Mouse (Mus musculus): ENCODE results near the gene Fam214b.
A peak's percentile ranks its signal among the peaks of the same experiment; 100 is the strongest.

Fam214b gene

DNA sequence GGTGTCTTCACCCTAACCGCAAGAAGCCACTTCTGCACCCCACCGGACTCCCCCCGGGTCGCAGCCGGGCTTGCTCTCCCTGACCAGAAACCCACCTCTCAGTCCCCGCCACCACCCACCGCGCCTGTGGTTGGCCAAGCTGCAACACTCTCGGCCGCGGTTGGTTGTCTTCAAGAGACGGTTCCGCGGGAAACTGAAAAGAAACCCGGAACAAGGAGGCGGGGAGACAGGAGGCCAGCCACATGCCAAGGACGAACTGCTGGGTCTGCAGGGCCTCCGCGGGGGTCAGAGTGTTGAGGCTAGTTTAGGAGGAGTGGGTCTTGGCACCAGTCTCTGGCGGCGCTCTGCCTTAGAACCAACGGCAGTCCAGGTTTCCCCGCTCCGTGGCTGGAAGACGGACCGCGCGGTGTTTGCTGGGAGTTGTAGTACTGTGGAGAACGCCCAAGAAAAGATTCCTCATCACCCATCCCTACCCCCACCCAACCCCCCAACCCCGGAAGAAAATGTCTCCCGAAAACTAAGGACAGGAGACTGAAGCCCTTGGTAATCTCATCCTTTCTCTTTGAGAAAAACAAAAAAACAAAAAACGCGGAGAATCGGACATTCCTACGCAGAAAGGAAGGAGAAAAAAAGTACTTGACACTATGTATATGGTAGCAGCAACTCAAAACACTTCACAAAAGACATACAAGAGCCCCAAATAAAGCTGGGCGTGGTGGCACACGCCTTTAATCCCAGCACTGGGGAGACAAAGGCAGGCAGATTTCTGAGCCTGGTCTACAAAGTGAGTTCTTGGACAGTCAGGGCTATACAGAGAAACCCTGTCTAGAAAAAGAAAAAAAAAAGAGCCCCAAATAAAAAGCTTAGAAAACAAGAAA is 35.6 kb downstream of the Fam214b start, which contains the start of gene Fancg:
Gene Fancg, minus strand, starts transcription at position 346 of the 878 bp plus-strand sequence.
- peak; percentile 79 for DNase-seq (ENCODE audit: low read depth, low spot score)

DNA sequence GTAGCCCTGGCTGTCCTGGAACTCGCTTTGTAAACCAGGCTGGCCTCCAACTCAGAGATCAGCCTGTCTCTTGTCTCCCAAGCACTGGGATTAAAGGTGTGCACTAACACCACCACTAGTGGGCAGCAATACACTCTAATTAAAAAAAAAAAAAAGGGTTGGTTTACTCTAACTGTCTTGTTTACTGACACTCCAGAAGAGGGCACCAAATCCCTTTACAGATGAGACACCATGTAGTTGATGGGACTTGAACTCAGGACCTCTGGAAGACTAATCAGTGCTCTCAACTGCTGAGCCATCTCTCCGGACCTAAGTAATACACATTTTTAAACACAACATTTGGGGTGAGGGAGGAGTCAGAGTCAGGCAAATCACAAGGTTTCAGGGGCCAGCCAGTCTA is 40.3 kb downstream of the Fam214b start:
- DNase-seq (ENCODE audit: low read depth, low spot score) = peak; percentile 77

DNA sequence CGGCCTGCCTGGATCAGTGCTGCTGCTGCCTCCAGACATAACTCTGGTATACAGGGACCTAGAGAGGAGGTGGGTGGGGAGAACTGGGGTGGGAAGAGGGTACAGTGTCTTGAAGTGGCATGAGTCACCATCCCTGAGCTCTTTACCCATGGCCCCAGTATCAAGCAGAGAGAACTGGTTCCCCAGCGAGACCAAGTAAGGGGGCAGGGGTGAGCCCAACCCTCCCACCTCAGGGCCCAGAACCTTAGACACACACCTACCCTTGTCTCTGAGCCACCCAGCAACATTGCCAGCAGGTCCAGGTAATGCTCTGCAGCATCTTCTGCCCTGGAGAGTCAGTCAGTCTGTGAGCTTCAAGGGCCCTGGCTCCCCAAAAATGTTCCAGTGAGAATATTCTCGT is 41.1 kb downstream of the Fam214b start:
- no peak for DNase-seq (ENCODE audit: low read depth, low spot score)

DNA sequence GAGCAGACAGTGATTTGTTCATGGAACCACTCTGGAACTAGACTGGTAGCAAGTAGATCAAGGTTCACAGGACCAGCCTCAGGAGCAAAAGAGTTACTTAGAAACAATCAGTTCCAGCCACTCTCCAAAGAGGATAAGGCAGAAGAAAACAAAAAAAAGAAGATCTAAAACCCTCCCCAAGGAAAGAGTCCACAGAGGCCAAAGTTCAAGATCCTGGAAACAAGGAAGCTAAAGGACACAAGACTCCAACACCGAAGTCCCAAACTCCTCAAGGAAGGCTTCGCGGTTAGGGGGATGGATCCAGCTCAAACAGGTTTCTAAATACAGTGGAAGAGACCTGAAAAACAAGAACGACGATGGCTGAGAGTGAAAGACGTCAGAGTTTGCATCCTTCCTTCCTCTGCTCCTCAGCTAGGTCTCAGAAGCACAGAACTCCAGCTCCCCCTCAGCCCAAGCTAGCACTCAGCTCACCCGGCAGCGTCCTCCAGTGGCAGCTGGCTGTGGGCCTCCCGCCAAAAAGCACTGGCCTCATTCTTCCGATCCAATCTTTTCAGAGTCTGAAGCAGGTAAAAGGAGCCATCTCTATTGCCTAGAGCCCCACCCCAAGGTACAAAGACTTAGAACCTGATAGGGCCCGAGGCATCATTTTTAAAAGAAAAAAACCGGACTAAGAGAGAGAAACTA is 43.1 kb downstream of the Fam214b start:
- DNase-seq (ENCODE audit: low read depth, low spot score) = no peak

DNA sequence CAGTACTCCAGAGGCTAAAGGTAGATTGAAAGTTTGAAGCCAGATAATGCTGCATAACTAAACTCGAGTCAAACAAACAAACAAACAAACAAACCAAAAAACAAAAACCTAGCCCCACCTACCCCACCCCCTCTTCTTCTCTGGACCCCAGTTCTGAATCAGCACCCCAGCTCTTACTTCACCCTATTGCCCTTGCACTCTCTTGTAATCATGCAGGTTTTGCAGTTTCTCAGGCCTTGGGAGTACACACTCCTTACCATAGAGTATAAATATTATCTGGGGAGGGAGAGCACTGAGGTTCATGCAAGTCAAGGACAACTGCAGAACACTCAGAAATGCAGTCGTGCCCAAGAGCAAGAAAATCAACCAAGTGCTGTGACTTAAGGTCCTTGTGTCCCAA is 44.7 kb downstream of the Fam214b start:
- no peak for DNase-seq (ENCODE audit: low read depth, low spot score)

DNA sequence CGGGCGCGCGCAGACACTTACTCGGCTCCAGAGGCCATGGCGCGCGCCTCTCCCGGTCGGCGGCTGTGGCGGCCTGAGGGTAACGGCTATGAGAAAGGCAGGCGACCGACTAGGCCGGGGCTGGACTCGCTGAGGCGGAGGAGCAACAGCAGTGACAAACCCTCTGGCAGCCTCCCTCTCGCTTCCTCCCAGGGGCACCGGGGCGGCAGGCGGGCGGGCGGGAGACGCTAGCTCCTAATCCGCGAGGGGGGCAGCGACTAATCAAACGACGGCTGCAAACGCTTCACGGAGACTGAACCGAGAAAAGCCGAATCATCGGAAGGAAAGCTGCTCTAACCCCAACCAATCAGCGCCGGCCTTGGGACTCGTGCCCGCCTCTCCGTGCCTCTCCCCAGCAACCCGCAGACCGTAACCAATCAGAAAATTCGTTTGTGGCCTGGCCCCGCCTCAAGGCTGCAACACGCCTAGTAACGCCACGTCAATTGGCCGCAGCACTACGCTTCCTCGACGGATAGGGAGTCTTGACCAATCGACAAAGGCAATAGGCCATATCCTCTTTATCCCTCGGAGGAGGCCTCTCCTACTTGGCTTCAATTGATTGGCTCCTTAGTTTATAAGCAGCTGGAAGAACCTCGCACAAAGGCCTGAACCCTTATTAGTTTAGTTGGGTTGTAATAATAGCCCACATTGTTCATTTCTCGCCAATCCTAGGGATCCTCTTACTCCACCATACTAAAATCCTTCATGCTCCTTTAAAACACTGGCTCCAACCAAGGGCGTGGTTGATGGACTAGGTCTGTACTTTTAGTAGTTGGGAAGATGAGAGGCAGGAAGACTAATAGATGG is 45.7 kb downstream of the Fam214b start, which contains the start of gene Vcp:
Gene Vcp, minus strand, starts transcription at position 367 of the 846 bp plus-strand sequence.
- DNase-seq (ENCODE audit: low read depth, low spot score) = peak; percentile 98

DNA sequence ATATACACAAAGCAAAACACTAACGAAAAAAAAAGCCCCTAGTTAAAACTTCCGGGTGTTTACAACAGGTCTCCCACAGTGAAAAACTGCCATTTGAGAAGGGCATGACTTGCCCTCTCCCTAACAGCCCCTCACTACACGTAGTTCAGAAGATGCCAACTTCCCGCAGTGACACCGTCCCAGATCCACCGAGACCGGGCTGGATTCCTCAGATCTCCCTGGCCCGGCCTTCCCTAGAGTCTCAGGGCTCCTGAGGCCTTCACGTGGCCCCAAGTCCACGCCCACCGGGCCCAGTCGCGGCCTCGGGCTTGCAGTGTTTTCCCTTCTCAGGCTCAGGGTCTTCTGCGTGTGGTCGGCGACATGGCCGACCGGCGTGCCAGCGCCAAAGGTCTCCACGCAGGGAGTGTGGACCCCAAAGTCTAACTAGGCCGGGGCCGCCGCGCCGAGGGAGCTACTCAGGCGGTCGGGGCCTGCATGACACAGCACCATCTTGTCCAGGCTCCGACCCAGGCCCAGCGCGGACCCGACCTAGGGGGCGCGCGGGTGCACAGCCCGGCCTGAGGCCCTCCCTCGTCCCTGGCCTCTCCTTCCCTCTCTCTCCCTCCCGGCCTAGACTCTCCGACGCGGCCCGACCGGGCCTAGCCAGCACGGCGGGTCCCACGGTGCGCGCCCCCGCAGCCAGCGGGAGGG is 46.4 kb downstream of the Fam214b start:
- peak; percentile 83 for DNase-seq (ENCODE audit: low read depth, low spot score)

DNA sequence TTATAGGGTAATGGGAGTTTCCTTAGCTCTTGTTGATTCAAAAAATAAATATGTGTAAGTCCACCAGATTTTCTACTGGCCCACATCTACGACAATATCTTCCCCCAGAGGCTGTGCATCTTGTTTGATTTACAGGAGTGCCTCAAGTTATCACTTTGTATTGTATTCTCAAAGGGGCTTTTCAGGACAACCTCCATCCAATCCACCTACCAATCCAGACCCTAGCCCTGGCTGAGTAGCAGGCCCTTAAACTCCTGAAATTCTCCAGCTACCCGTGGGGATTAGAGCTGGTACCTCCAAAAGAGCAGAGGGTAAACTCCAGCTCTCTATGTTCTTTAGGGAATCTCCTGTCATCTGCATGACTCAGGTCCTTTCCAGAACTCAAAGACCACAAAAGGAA is 48.0 kb downstream of the Fam214b start:
- no peak for DNase-seq (ENCODE audit: low read depth, low spot score)

DNA sequence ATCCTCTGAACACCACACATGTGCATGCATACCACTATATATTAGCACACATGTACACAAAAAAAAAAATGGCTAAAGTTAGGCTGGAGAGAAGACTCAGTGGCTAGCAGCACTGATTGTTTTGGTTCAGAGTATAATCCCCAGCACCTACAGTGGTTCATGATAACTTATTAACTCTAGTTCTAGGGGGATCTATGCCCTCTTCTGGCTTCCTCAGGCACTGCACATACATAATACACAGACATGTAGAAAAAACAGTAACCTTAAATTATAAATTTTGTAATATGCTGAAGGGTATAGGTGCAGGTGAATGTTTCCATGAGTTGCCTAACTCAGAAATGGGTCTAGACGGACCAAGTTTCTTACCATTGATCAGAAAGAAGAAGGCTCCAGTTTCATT is 57.7 kb downstream of the Fam214b start:
- no peak for DNase-seq (ENCODE audit: low read depth, low spot score)
